Mouse (Mus musculus): ENCODE results near the gene 4930524B15Rik. TPM values are rescaled to one million over a fixed set of nuclear protein-coding genes. Genes with fewer than 3 reads are reported as not detected.

The 4930524B15Rik gene
- polyA plus RNA-seq, 1 experiment, result 0.16 TPM

GRCm38 (mm10) chr11:31941640-31942638, 23.5 kb upstream of the 4930524B15Rik start:
- H3K27ac ChIP-seq (ENCODE audit: insufficient read depth, low read length), result no peak overlapping the region
- no peaks in the 10 kb centered on the region for H3K27me3 ChIP-seq (ENCODE audit: control insufficient read depth, insufficient read depth, low read length)
- peaks cover 6% of the 10 kb centered on the region for H3K4me1 ChIP-seq (ENCODE audit: control insufficient read depth, insufficient read depth, low read length)
- H3K4me3 ChIP-seq (replicated peaks; ENCODE audit: insufficient read depth, low read depth, low read length), result no peak overlapping the region
- TF ChIP-seq CTCF (IDR thresholded peaks at IDR 0.05; ENCODE audit: borderline replicate concordance, insufficient read depth, low read depth, low read length), result no peak
- TF ChIP-seq POLR2A (IDR thresholded peaks at IDR 0.05; ENCODE audit: borderline replicate concordance, insufficient read depth, low read length), result no peak
- WGBS, result 46% methylated on average over 4 of the region's 4 CpGs
- no peak for DNase-seq

- Histone ChIP-seq H3K27ac (ENCODE audit: insufficient read depth, low read length) (no peak overlapping the region), H3K4me1 (ENCODE audit: control insufficient read depth, insufficient read depth, low read length) (peaks cover 9% of the 10 kb centered on the region), H3K4me3 (replicated peaks; ENCODE audit: insufficient read depth, low read depth, low read length) (no peak overlapping the region), H3K27me3 (ENCODE audit: control insufficient read depth, insufficient read depth, low read length) (no peaks in the 10 kb centered on the region)
- TF ChIP-seq CTCF (IDR thresholded peaks at IDR 0.05; ENCODE audit: borderline replicate concordance, insufficient read depth, low read depth, low read length) (no peak), POLR2A (IDR thresholded peaks at IDR 0.05; ENCODE audit: borderline replicate concordance, insufficient read depth, low read length) (no peak)
- WGBS, result 80% methylated on average over 3 of the region's 3 CpGs
- DNase-seq, result no peak
Observed at GRCm38 (mm10) chr11:31945471-31945870, 19.9 kb upstream of the 4930524B15Rik start.

- Histone ChIP-seq H3K27me3 (ENCODE audit: control insufficient read depth, insufficient read depth, low read length) (no peaks in the 10 kb centered on the region), H3K4me3 (replicated peaks; ENCODE audit: insufficient read depth, low read depth, low read length) (peak overlapping the region; percentile 91), H3K4me1 (ENCODE audit: control insufficient read depth, insufficient read depth, low read length) (peaks cover 2% of the 10 kb centered on the region; the same call in 1 of the 2 replicates), H3K27ac (ENCODE audit: insufficient read depth, low read length) (no peak overlapping the region)
- no peak for TF ChIP-seq CTCF (IDR thresholded peaks at IDR 0.05; ENCODE audit: borderline replicate concordance, insufficient read depth, low read depth, low read length)
- no peak for TF ChIP-seq POLR2A (IDR thresholded peaks at IDR 0.05; ENCODE audit: borderline replicate concordance, insufficient read depth, low read length)
- WGBS, result 30% methylated on average over 15 of the region's 15 CpGs
- no peak for DNase-seq
Observed at GRCm38 (mm10) chr11:31948462-31949330, 16.7 kb upstream of the 4930524B15Rik start.

- WGBS, result under 1% methylated on average over 17 of the region's 17 CpGs
- Histone ChIP-seq H3K27ac (ENCODE audit: insufficient read depth, low read length) (no peak overlapping the region), H3K4me3 (replicated peaks; ENCODE audit: insufficient read depth, low read depth, low read length) (peak overlapping the region; percentile 91), H3K4me1 (ENCODE audit: control insufficient read depth, insufficient read depth, low read length) (peaks cover 2% of the 10 kb centered on the region; the same call in 1 of the 2 replicates), H3K27me3 (ENCODE audit: control insufficient read depth, insufficient read depth, low read length) (no peaks in the 10 kb centered on the region)
- DNase-seq, result peak; percentile 72 to 75
- TF ChIP-seq POLR2A (IDR thresholded peaks at IDR 0.05; ENCODE audit: borderline replicate concordance, insufficient read depth, low read length) (no peak), CTCF (IDR thresholded peaks at IDR 0.05; ENCODE audit: borderline replicate concordance, insufficient read depth, low read depth, low read length) (peak; percentile 54; the same call in 1 of the 2 replicates)
Observed at GRCm38 (mm10) chr11:31949331-31949785, 16.0 kb upstream of the 4930524B15Rik start.

- Histone ChIP-seq H3K4me3 (replicated peaks; ENCODE audit: insufficient read depth, low read depth, low read length) (no peak overlapping the region), H3K27ac (ENCODE audit: insufficient read depth, low read length) (no peak overlapping the region), H3K4me1 (ENCODE audit: control insufficient read depth, insufficient read depth, low read length) (no peaks in the 10 kb centered on the region), H3K27me3 (ENCODE audit: control insufficient read depth, insufficient read depth, low read length) (no peaks in the 10 kb centered on the region)
- no peak for TF ChIP-seq CTCF (IDR thresholded peaks at IDR 0.05; ENCODE audit: borderline replicate concordance, insufficient read depth, low read depth, low read length)
- TF ChIP-seq POLR2A (IDR thresholded peaks at IDR 0.05; ENCODE audit: borderline replicate concordance, insufficient read depth, low read length), result no peak
- no peak for DNase-seq
Observed at GRCm38 (mm10) chr11:31960071-31960470, 5.3 kb upstream of the 4930524B15Rik start.

- no peak overlapping the region for H3K4me3 ChIP-seq (replicated peaks; ENCODE audit: insufficient read depth, low read depth, low read length)
- H3K27me3 ChIP-seq (ENCODE audit: control insufficient read depth, insufficient read depth, low read length), result no peaks in the 10 kb centered on the region
- WGBS, result 100% methylated on average over 1 of the region's 1 CpGs
- H3K4me1 ChIP-seq (ENCODE audit: control insufficient read depth, insufficient read depth, low read length), result no peaks in the 10 kb centered on the region
- DNase-seq, result no peak
- TF ChIP-seq POLR2A (IDR thresholded peaks at IDR 0.05; ENCODE audit: borderline replicate concordance, insufficient read depth, low read length) (no peak), CTCF (IDR thresholded peaks at IDR 0.05; ENCODE audit: borderline replicate concordance, insufficient read depth, low read depth, low read length) (no peak)
- no peak overlapping the region for H3K27ac ChIP-seq (ENCODE audit: insufficient read depth, low read length)
Observed at GRCm38 (mm10) chr11:31963993-31964392, 1.4 kb upstream of the 4930524B15Rik start.

GRCm38 (mm10) chr11:31974132-31974531, 8.7 kb downstream of the 4930524B15Rik start:
- no peak overlapping the region for H3K27ac ChIP-seq (ENCODE audit: insufficient read depth, low read length)
- H3K4me3 ChIP-seq (replicated peaks; ENCODE audit: insufficient read depth, low read depth, low read length), result no peak overlapping the region
- 84% methylated on average over 4 of the region's 4 CpGs for WGBS
- no peaks in the 10 kb centered on the region for H3K27me3 ChIP-seq (ENCODE audit: control insufficient read depth, insufficient read depth, low read length)
- no peaks in the 10 kb centered on the region for H3K4me1 ChIP-seq (ENCODE audit: control insufficient read depth, insufficient read depth, low read length)
- no peak for DNase-seq
- no peak for TF ChIP-seq POLR2A (IDR thresholded peaks at IDR 0.05; ENCODE audit: borderline replicate concordance, insufficient read depth, low read length)
- no peak for TF ChIP-seq CTCF (IDR thresholded peaks at IDR 0.05; ENCODE audit: borderline replicate concordance, insufficient read depth, low read depth, low read length)

All from cerebellum, adult 2 months (tissue).